Comparison of ENCODE assay signal across 13 mouse cellular contexts in genomic region chr6:114692691-114693090, GRCm38 (mm10). TPM values are rescaled to one million over a fixed set of nuclear protein-coding genes. Genes with fewer than 3 reads are reported as not detected.
A peak's percentile ranks its signal among the peaks of the same experiment; 100 is the strongest.
DNase-seq lines count a peak whose midpoint lies in the region.
"Had no signal": no experiment of that assay in that cellular context is flagged by ENCODE, and none has a peak within 500 bp of the region (broad histone marks: within the 10 kb centered on the region; RNA-seq: fewer than 3 reads in every experiment).

No protein-coding gene starts in this region.

- H3K9me3 ChIP-seq in embryonic facial prominence, embryonic 10.5 days: no peaks in the 10 kb centered on the region
- H3K9me3 ChIP-seq: midbrain, embryonic 15.5 days had no signal

- DNase-seq in cerebellum, postnatal 10 days: peak; percentile 82 to 86
- DNase-seq in cerebellum, adult 11 months: no peak
- peak; percentile 87 for DNase-seq in left cerebral cortex, postnatal 4 days
- no peak for DNase-seq in left cerebral cortex, adult 11 months (ENCODE audit: low spot score)
- DNase-seq in right cerebral cortex, postnatal 4 days: peak; percentile 36
- DNase-seq in right cerebral cortex, postnatal 14 days: no peak
- no peak for DNase-seq in embryonic facial prominence, embryonic 10.5 days (ENCODE audit: low spot score)
- DNase-seq: adrenal gland, postnatal 36 days; kidney, adult 11 months; kidney, postnatal 14 days; thymus, postnatal 36 days had no signal

- no peak overlapping the region for H3K27ac ChIP-seq in embryonic facial prominence, embryonic 10.5 days (replicated peaks)
- H3K27ac ChIP-seq: midbrain, embryonic 15.5 days had no signal

- no peaks in the 10 kb centered on the region for H3K36me3 ChIP-seq in embryonic facial prominence, embryonic 10.5 days (replicated peaks)
- H3K36me3 ChIP-seq: midbrain, embryonic 15.5 days had no signal

- H3K4me3 ChIP-seq in embryonic facial prominence, embryonic 10.5 days: no peak overlapping the region
- H3K4me3 ChIP-seq: erythroblast, embryonic 14.5 days; midbrain, embryonic 15.5 days had no signal

- intact Hi-C loops in left cerebral cortex, postnatal 4 days (cut with DNase I): loop anchor here (10.0 kb wide), 2 partner anchors 468 to 598 kb away; no protein-coding TSS in a partner anchor

- WGBS in embryonic facial prominence, embryonic 10.5 days: 92% methylated on average over 10 of the region's 10 CpGs

- H3K4me1 ChIP-seq in embryonic facial prominence, embryonic 10.5 days: no peaks in the 10 kb centered on the region; the same call in 1 of the 2 replicates

- no peaks in the 10 kb centered on the region for H3K27me3 ChIP-seq in embryonic facial prominence, embryonic 10.5 days (replicated peaks; ENCODE audit: low read depth, poor library complexity, severe bottlenecking)
- H3K27me3 ChIP-seq: midbrain, embryonic 15.5 days had no signal

RNA-seq across cellular contexts. Expression of gene Atg7, which starts 49.8 kb away (rescaled TPM):
- total RNA-seq in left cerebral cortex, postnatal 4 days (2021): 10 to 100 TPM; 16.4 to 20.3 TPM
- polyA plus RNA-seq in embryonic facial prominence, embryonic 10.5 days (2016; fragmentation: Nextera tagmentation; extraction: Ambion mirVana): 19.7 TPM in 2 replicates

Comparison
In these comparisons a context has a peak if more than half of its experiments do, and no peak if none do; other contexts are left out.
1. DNase-seq: peak in cerebellum, postnatal 10 days (2 of 2), left cerebral cortex, postnatal 4 days (single experiment) and right cerebral cortex, postnatal 4 days (single experiment); none in cerebellum, adult 11 months (single experiment), left cerebral cortex, adult 11 months (single experiment), right cerebral cortex, postnatal 14 days (single experiment) and embryonic facial prominence, embryonic 10.5 days (single experiment).